Mouse (Mus musculus): ENCODE data around the gene Slc29a2.
A peak's percentile ranks its signal among the peaks of the same experiment; 100 is the strongest.

Slc29a2 gene

GRCm38 (mm10) chr19:5058801-5059771 lies 35.4 kb downstream of the Slc29a2 start:
- DNase-seq (ENCODE audit: low spot score in 2 of 2) = no peak

DNA sequence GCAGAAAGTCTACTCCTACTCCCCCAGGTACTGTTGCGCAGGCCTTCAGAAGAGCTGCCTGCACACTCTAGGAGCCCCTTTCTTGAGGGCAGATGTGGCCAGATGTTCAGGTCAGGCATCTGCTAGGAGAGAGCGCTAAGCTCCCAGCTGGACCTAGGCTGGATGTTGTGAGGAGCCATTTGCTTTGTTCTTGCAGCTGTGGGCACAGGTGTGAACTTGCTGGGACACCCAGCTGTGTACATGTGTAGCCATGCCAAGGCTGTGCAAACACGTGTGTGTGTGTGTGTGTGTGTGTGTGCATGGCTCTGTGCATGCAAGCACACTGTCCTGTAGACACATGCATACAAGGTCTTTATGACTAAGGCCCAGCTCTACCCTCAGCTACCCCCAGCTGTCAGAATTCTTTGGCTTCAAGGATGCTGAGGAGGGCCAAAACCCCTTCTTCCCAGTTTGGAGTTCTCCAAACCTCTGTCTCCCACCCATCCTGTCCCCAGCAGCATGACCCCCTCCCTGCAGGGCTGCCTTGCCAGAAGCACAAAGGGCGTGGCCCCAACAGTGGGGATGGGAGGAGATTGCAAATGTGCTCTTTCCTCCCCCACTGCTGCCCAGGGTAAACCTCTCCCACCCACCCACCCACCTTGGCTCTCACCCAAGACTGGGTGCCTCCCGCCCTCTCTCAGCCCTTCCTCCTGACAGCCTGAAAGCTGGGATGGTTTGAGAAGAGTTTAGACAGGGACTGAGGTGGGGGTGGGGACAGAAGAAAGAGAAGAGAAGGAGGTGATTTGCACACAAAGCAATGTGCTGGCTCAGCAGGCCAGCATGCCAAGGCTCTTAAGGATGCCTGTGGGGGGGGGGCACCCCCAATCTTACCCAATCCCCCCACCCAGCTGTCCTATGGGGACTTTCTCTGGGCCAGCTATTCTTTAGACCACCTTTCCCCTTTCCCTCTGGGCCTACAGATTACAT lies 37.0 kb downstream of the Slc29a2 start:
- no peak for DNase-seq (ENCODE audit: low spot score in 2 of 2)

DNA sequence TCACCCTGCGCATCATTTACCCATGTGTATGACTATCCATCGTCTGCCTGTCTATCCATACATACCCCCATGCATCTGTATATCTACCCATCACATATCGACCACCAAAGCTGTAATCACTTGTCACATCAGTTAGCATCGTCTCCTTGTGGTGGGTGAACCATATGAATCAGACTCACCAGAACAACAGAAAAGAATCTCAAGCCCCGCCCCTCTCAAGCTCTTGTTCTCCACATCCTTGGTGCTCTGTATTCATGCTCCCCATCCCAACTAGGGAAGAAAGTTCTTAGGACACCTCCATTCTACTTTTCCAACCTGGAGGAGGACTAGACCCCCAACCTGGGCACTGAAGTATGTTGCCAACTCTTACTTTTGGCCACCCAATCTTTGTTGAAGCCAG lies 38.4 kb downstream of the Slc29a2 start:
- no peak for DNase-seq (ENCODE audit: low spot score in 2 of 2)

- no peak for DNase-seq (ENCODE audit: low spot score in 2 of 2)
Observed at GRCm38 (mm10) chr19:5062446-5062845, 38.8 kb downstream of the Slc29a2 start.

GRCm38 (mm10) chr19:5065104-5065503 lies 41.4 kb downstream of the Slc29a2 start:
- DNase-seq (ENCODE audit: low spot score in 2 of 2) = no peak

- DNase-seq (ENCODE audit: low spot score in 2 of 2) = no peak
Observed at GRCm38 (mm10) chr19:5067040-5067799, 43.6 kb downstream of the Slc29a2 start.

DNA sequence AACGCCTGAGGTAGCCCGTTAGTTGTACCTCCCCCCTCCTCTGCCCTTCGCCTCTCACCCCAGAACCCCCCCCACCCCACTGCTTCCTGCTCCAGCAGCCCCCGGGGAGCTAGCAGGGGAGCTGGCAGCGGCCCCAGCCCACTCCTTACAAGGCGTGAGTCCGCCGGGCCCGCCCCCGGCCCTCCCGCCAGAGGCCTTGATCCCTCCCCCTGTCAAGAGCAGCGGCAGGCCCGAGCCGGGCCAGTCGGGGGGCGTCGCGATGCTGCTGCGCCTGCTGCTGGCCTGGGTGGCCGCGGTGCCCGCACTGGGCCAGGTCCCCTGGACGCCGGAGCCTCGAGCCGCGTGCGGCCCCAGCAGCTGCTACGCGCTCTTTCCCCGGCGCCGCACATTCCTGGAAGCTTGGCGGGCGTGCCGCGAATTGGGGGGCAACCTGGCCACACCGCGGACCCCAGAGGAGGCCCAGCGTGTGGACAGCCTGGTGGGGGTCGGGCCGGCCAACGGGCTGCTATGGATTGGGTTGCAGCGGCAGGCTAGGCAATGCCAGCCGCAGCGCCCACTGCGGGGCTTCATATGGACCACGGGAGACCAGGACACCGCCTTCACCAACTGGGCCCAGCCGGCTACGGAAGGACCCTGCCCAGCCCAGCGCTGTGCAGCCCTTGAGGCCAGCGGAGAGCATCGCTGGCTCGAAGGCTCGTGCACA lies 44.4 kb downstream of the Slc29a2 start, which contains the start of gene Cd248:
TSS of gene Cd248 (plus strand) at position 212 of the 703 bp plus-strand sequence.
- no peak for DNase-seq (ENCODE audit: low spot score in 2 of 2)

- DNase-seq (ENCODE audit: low spot score in 2 of 2) = no peak
Observed at GRCm38 (mm10) chr19:5068570-5069234, 45.0 kb downstream of the Slc29a2 start.

- no peak for DNase-seq (ENCODE audit: low spot score in 2 of 2)
Observed at GRCm38 (mm10) chr19:5069486-5069885, 45.8 kb downstream of the Slc29a2 start.

DNA sequence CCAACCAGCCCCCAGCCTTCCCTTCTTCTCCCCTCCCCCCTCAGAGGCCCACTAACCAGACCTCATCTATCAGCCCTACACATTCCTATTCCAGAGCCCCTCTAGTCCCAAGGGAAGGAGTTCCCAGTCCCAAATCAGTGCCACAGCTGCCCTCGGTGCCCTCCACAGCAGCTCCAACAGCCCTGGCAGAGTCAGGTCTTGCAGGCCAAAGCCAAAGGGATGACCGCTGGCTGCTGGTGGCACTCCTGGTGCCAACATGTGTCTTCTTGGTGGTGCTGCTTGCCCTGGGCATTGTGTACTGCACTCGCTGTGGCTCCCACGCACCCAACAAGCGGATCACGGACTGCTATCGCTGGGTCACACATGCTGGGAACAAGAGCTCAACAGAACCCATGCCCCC lies 46.3 kb downstream of the Slc29a2 start:
- no peak for DNase-seq (ENCODE audit: low spot score in 2 of 2)

- no peak for DNase-seq (ENCODE audit: low spot score in 2 of 2)
Observed at GRCm38 (mm10) chr19:5071077-5071476, 47.4 kb downstream of the Slc29a2 start.

- peak; percentile 66 to 80 for DNase-seq (ENCODE audit: low spot score in 2 of 2)
Observed at GRCm38 (mm10) chr19:5071545-5072369, 48.1 kb downstream of the Slc29a2 start.

GRCm38 (mm10) chr19:5072389-5073019 lies 48.8 kb downstream of the Slc29a2 start:
- DNase-seq (ENCODE audit: low spot score in 2 of 2) = no peak

- peak in 1 of 2 experiments; percentile 37 for DNase-seq (ENCODE audit: low spot score in 2 of 2)
Observed at GRCm38 (mm10) chr19:5073028-5073427, 49.4 kb downstream of the Slc29a2 start.

DNA sequence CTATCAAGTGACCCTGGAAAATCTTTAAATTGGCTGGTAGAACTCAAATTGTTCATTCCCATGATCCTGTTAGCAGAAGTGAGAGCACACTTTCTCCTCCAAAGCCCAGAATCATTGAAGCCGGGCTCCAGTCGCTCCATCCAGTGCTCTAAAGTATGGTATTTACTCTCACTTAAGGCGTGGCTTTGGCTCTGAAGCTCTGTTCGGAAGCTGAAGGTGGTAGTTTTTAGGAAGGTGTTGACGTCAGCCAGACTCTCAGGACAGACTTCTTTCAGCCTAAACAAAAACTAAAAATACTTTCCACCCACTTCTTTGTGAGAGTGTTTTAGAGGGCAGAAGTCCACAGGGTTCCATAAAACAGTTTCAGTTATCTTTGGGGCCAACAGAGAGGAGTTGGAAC lies 49.9 kb downstream of the Slc29a2 start:
- no peak for DNase-seq (ENCODE audit: low spot score in 2 of 2)

DNA sequence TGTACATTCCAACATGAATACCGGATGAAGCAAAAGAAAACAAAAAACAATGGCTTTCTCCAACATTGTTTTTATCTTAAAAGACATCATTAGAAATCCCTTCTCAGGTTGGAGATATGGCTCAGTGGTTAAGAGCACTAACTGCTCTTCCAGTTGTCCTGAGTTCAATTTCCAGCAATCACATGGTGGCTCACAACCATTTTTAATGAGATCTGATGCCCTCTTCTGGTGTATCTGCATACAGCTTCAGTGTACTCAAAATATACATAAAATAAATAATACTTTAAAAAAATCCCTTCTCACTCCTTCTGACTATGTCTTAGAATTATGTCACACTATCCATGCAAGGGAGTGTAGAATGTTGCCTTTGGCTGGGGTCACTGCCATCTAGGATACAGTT lies 55.6 kb downstream of the Slc29a2 start:
- no peak for DNase-seq (ENCODE audit: low spot score in 2 of 2)
